Mouse (Mus musculus) bone marrow, adult 2 months (tissue): ENCODE measurements around the gene Cldn3. TPM values are rescaled to one million over a fixed set of nuclear protein-coding genes. Genes with fewer than 3 reads are reported as not detected.

Source experiments
- H3K27ac ChIP-seq: fragments of 200-500 bp; 2 replicates; pipeline ENCODE4 v1.5.1; 2012; ENCODE audit warnings: low read depth, mild to moderate bottlenecking, control low read depth, inconsistent platforms, low read length; ENCODE audit not compliant: control insufficient read depth, poor library complexity, insufficient read depth
- H3K4me1 ChIP-seq: fragments of 200-500 bp; 2 replicates; pipeline ENCODE4 v1.6.1; 2011; ENCODE audit warnings: low read length; ENCODE audit not compliant: control insufficient read depth, insufficient read depth
- H3K4me3 ChIP-seq: fragments of 200-500 bp; replicated peaks from 2 replicates; pipeline ENCODE3; 2011; ENCODE audit warnings: mild to moderate bottlenecking, low read depth, low read length, control low read depth; ENCODE audit not compliant: control insufficient read depth
- CTCF ChIP-seq: fragments of 200-500 bp; IDR thresholded peaks from 2 replicates; pipeline ENCODE4 v1.5.1; 2011; ENCODE audit warnings: low read length, control low read depth; ENCODE audit not compliant: control insufficient read depth, insufficient read depth
- POLR2A ChIP-seq: fragments of 200-500 bp; IDR thresholded peaks from 2 replicates; pipeline ENCODE4 v1.6.1; 2011; ENCODE audit warnings: low read depth, mild to moderate bottlenecking, control low read depth, low read length, borderline replicate concordance; ENCODE audit not compliant: control insufficient read depth
- WGBS: fragments of 180-500 bp; shearing (Covaris S2); methylation state at CpG from one replicate; pipeline ENCODE4 v1.1.7; 2018; 5-methylcytosine and 5-hydroxymethylcytosine counted together
- polyA plus RNA-seq: library from polyadenylated mRNA; stranded (reverse); fragments of >200 nt; gene quantifications from 2 replicates; pipeline ENCODE4 v1.2.4, GENCODE M21; 2011; ENCODE audit warnings: low replicate concordance; ENCODE audit not compliant: missing spikeins, insufficient read depth, insufficient read length

Cldn3 gene
- polyA plus RNA-seq, 1 experiment = not detected

- TF ChIP-seq POLR2A (no peak), CTCF (no peak)
- WGBS = 80% methylated on average over 7 of the region's 7 CpGs
- Histone ChIP-seq H3K4me1 (peaks cover 6% of the 10 kb centered on the region), H3K27ac (no peak overlapping the region), H3K4me3 (no peak overlapping the region)
Observed at GRCm38 (mm10) chr5:134973526-134973925, 12.5 kb upstream of the Cldn3 start.

- Histone ChIP-seq H3K4me1 (peaks cover 6% of the 10 kb centered on the region), H3K4me3 (no peak overlapping the region), H3K27ac (no peak overlapping the region)
- 19% methylated on average over 7 of the region's 7 CpGs for WGBS
- TF ChIP-seq CTCF (no peak), POLR2A (no peak)
Observed at GRCm38 (mm10) chr5:134974294-134974693, 11.7 kb upstream of the Cldn3 start.

GRCm38 (mm10) chr5:134974921-134975320 is 11.1 kb upstream of the Cldn3 start:
- H3K4me3 ChIP-seq = no peak overlapping the region
- H3K4me1 ChIP-seq = peaks cover 6% of the 10 kb centered on the region
- 21% methylated on average over 2 of the region's 2 CpGs for WGBS
- TF ChIP-seq POLR2A (no peak), CTCF (no peak)
- H3K27ac ChIP-seq = no peak overlapping the region

- WGBS = 21% methylated on average over 2 of the region's 2 CpGs
- Histone ChIP-seq H3K4me3 (no peak overlapping the region), H3K27ac (no peak overlapping the region), H3K4me1 (peaks cover 6% of the 10 kb centered on the region)
- TF ChIP-seq POLR2A (no peak), CTCF (no peak)
Observed at GRCm38 (mm10) chr5:134976164-134976563, 9.8 kb upstream of the Cldn3 start.

- Histone ChIP-seq H3K4me1 (peaks cover 6% of the 10 kb centered on the region), H3K4me3 (no peak overlapping the region), H3K27ac (no peak overlapping the region; the same call in 1 of the 2 replicates)
- WGBS = 46% methylated on average over 14 of the region's 14 CpGs
- no peak for TF ChIP-seq POLR2A
- TF ChIP-seq CTCF = no peak
Observed at GRCm38 (mm10) chr5:134976577-134977250, 9.3 kb upstream of the Cldn3 start.

- Histone ChIP-seq H3K27ac (no peak overlapping the region), H3K4me1 (peaks cover 6% of the 10 kb centered on the region), H3K4me3 (no peak overlapping the region)
- WGBS = 62% methylated on average over 4 of the region's 4 CpGs
- TF ChIP-seq POLR2A (no peak), CTCF (no peak)
Observed at GRCm38 (mm10) chr5:134977837-134978236, 8.2 kb upstream of the Cldn3 start.

- Histone ChIP-seq H3K4me3 (no peak overlapping the region), H3K4me1 (peaks cover 1% of the 10 kb centered on the region; the same call in 1 of the 2 replicates), H3K27ac (no peak overlapping the region)
- TF ChIP-seq POLR2A (no peak), CTCF (no peak)
- WGBS = 61% methylated on average over 10 of the region's 10 CpGs
Observed at GRCm38 (mm10) chr5:134981149-134981548, 4.9 kb upstream of the Cldn3 start.

- H3K4me3 ChIP-seq = no peak overlapping the region
Observed at GRCm38 (mm10) chr5:134983111-134983510, 2.9 kb upstream of the Cldn3 start.

GRCm38 (mm10) chr5:134983771-134984170 is 2.2 kb upstream of the Cldn3 start:
- Histone ChIP-seq H3K27ac (no peak overlapping the region), H3K4me3 (no peak overlapping the region), H3K4me1 (no peaks in the 10 kb centered on the region)
- no peak for TF ChIP-seq POLR2A
- no peak for TF ChIP-seq CTCF
- 57% methylated on average over 3 of the region's 3 CpGs for WGBS

More at GRCm38 (mm10) chr5:134983111-134983510, 2.9 kb upstream of the Cldn3 start:
- Histone ChIP-seq H3K27ac (no peak overlapping the region), H3K4me1 (no peaks in the 10 kb centered on the region; the same call in 1 of the 2 replicates)
- WGBS = 73% methylated on average over 1 of the region's 1 CpGs
- TF ChIP-seq POLR2A (no peak), CTCF (no peak)
